Mouse (Mus musculus) gastrocnemius, postnatal 4 days (tissue): Measurements from ENCODE around the gene Clcn1. TPM values are rescaled to one million over a fixed set of nuclear protein-coding genes. Genes with fewer than 3 reads are reported as not detected.

Experiments used
- DNase-seq, 2 experiments: peaks; one replicate each; pipeline ENCODE4 v3.0.0; 2021 to 2022; ENCODE audit warnings: low spot score in 2 of 2, mixed read lengths in 2 of 2
- total RNA-seq, 2 experiments: library from RNA; stranded (reverse); gene quantifications; 2 replicates each; pipeline ENCODE4 v1.2.3; 2021

Gene Clcn1
- total RNA-seq, 2 experiments from 2014 or later, result 33.8 to 41.2 TPM

- peak; percentile 90 to 94 for DNase-seq
Observed at GRCm38 (mm10) chr6:42349426-42350020, 63.0 kb downstream of the Clcn1 start, which contains the start of gene Zyx. Zyx (plus strand) TSS chr6:42349630.

DNA sequence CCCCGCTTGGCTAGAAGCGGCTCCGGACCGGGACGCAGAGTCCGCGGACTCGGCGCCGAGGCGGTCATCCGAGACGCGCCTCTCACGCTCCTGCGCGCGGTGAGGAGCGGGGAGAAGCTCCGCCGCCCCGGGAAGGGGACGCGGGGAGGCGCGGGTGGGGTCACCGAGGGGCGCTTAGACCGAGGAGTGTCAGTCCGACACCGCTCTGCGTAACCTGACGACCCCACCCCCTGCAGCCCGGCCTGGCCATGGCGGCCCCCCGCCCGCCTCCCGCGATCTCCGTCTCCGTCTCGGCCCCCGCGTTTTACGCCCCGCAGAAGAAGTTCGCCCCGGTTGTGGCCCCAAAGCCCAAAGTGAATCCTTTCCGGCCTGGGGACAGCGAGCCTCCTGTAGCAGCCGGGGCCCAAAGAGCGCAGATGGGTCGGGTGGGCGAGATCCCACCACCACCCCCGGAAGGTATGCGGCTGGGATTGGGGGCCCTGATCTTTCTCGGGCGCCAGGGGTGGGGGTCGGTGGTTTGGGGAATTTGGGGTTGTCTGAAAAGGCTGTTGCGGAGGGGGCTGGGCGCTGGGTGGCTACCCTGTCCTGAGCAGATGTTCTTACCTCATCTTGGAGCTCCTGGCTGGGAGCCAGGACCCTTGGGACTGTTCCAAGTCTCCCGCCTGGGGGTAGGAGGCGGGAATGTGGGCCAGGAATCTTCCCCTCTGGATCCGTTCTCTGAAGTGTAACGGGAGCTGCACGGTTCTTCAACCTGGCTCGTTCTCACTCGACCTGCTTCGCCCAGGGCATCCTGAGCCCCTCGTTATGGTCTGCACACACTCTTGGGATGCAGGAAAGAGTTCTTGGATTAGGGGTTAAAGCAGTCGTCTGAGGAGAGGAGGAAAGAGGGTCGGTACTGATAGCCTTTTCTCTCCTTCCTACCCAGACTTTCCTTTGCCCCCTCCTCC, 63.8 kb downstream of the Clcn1 start:
- peak; percentile 84 to 86 for DNase-seq

DNA sequence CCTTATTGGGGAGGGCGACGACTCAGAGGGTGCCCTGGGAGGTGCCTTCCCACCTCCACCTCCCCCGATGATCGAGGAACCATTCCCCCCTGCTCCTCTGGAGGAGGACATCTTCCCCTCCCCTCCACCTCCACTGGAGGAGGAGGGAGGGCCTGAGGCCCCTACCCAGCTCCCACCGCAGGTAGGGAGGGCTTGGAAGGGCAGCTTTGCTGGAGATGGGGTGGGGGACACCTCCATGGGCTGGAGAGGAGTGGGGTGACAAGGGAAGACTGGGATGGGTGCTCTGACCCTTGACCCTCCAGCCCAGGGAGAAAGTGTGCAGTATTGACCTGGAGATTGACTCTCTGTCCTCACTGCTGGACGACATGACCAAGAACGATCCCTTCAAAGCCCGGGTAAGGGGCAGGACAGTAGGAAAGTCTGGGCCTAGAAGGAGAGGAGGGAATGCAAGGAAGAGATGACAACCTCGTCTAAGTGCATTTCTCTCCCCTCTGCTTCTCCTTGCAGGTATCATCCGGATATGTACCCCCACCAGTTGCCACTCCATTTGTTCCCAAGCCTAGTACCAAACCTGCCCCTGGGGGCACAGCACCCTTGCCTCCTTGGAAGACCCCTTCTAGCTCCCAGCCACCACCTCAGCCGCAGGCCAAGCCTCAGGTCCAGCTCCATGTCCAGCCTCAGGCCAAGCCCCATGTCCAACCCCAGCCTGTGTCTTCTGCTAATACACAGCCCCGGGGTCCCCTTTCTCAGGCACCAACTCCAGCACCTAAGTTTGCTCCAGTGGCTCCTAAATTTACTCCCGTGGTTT, 64.7 kb downstream of the Clcn1 start:
- DNase-seq, result no peak

GRCm38 (mm10) chr6:42351776-42352485, 65.4 kb downstream of the Clcn1 start:
- no peak for DNase-seq

- DNase-seq, result no peak
Observed at GRCm38 (mm10) chr6:42352486-42352846, 66.0 kb downstream of the Clcn1 start.

DNA sequence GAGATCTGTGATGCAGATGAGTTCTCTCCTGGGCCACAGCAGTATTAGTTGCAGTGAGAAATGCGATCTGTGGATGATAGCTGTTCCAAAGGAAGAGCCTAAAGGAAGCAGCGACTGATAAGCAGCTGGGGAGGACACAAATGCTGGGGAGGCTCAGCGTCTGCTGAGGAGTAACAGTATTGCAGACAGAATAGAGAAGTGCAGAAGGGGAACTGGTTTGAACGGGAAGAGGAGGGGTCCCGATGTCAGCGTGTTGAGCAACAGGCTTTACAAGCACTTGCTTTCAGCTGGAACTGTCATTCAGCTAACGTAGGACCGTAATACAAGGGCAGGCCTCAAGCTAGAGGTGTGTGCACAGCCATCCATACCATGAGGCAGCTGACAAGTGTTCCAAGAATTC, 66.7 kb downstream of the Clcn1 start:
- DNase-seq, result no peak

GRCm38 (mm10) chr6:42354076-42355019, 67.9 kb downstream of the Clcn1 start:
- peak in 1 of 2 experiments; percentile 58 for DNase-seq

DNA sequence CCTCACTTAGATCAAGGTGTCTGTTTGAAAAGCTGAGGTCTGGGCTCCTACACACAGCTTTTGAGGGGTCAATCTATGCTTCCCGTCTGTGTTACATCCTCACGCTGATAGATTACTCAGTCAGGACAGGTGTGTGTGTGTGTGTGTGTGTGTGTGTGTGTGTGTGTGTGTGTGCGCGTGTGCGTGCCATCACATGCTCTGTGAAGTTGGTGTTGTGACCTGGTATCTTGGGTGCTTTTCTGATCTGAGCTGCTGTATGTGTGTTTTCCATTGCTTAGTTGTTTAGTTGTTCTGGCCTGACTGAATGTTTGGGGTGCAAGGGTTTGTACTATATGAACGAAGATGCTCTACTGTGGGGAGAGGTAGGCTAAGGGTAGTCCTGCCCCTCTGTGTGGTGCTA, 68.9 kb downstream of the Clcn1 start:
- DNase-seq, result no peak

GRCm38 (mm10) chr6:42355794-42356600, 69.5 kb downstream of the Clcn1 start:
- no peak for DNase-seq

GRCm38 (mm10) chr6:42356913-42357312, 70.4 kb downstream of the Clcn1 start:
- no peak for DNase-seq

DNA sequence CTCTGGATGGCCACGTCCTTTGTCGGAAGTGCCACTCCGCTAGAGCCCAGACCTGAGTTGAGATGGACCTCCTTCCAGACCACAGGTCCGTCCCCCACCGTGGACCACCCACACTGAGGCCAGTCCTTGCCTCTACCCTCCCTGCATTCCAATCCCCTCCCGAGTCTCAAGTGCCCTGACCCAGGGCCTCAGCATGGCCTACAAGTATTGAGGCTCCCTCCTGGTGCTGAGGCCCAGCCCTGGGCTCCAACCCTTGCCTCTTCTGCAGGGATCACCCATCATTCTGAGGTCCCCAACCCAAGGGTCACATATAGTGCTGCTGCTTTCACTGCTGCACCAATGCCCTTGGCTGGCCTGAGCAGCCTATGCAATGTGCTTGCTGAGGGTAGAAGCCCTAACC, 71.4 kb downstream of the Clcn1 start:
- no peak for DNase-seq

- no peak for DNase-seq
Observed at GRCm38 (mm10) chr6:42358901-42359300, 72.4 kb downstream of the Clcn1 start.

DNA sequence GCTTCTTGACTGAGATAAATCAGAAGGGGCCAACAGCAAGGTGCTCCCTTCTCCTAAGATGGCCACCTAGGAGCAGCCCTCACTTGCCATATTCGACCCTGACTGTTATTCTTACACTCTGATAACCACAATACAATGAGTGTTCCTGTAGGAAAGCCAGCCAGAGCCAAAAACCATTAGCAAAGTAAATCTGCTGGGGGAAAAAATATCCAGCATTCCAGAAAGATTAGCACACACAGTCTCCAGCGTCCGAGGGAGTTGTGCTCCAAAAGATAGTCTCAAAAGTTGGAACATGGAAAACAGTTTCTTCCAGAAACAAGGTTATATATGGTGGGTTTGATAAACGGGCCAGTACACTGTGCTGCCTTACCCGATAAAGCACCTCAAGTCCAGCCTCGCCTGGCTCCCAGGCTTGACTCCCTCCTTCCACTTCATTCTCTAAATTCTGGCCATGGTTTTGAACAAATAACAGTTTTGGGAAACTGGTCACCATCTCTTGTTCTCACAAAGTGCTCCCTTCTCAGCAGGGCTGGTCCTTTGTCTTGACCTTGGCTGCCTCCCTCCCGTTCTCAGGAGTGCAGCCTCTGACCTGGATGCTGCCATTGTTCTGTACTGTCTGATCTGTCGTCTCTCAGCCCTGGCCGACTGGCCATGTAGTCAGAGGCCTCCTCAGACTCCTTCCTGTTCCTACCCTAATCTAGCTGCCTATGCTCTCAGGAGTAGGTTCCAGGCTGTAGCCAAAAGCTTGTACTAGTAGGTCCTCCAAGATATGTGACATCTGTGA, 73.1 kb downstream of the Clcn1 start:
- no peak for DNase-seq

- no peak for DNase-seq
Observed at GRCm38 (mm10) chr6:42360231-42360840, 73.9 kb downstream of the Clcn1 start.

GRCm38 (mm10) chr6:42361041-42361895, 74.8 kb downstream of the Clcn1 start:
- DNase-seq, result no peak

DNA sequence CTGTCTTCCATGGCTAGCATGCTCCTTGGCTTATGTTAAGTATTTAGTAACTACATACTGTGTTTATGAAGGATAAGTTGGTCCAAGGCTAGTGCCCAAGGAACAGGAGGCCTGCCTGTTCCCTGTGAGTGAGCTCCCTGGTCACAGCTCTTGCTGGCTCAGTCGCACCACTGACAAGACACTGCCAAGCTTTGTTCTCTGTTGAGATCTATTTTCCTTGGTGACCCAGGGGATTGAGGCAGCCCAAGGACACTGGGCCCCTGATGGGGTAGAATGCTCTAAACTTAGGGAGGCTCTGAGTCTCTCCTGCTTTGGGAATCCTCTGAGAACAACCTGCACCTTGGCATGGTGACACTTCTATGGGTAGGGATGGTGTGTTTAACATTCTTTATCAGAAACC, 75.6 kb downstream of the Clcn1 start:
- no peak for DNase-seq

- no peak for DNase-seq
Observed at GRCm38 (mm10) chr6:42362497-42362896, 76.0 kb downstream of the Clcn1 start.
